Mouse (Mus musculus) embryonic fibroblast, embryonic 13.5 days (primary cell): Measurements from ENCODE around the gene B230104I21Rik. TPM values are rescaled to one million over a fixed set of nuclear protein-coding genes. Genes with fewer than 3 reads are reported as not detected.
A peak's percentile ranks its signal among the peaks of the same experiment; 100 is the strongest.

Experiments
- H3K27ac ChIP-seq: 2 replicates; pipeline ENCODE4 v1.5.1; 2012; ENCODE audit warnings: low read length, control low read depth, inconsistent platforms; ENCODE audit not compliant: insufficient read depth
- H3K4me1 ChIP-seq: 2 replicates; pipeline ENCODE4 v1.6.1; 2011; ENCODE audit warnings: low read length; ENCODE audit not compliant: control insufficient read depth, insufficient read depth
- H3K4me3 ChIP-seq: 2 replicates; pipeline ENCODE4 v1.5.1; 2011; ENCODE audit warnings: mild to moderate bottlenecking, control low read depth, low read length; ENCODE audit not compliant: insufficient read depth
- CTCF ChIP-seq: IDR thresholded peaks from 2 replicates; pipeline ENCODE4 v1.5.1; 2011; ENCODE audit warnings: mild to moderate bottlenecking, control low read depth, low read length, moderate library complexity, borderline replicate concordance; ENCODE audit not compliant: insufficient read depth
- POLR2A ChIP-seq: IDR thresholded peaks from 2 replicates; pipeline ENCODE4 v1.6.1; 2011; ENCODE audit warnings: low read depth, mild to moderate bottlenecking, control low read depth, low read length, moderate library complexity
- polyA plus RNA-seq: library from polyadenylated mRNA; stranded (reverse); fragments of >200 nt; gene quantifications from 2 replicates; pipeline ENCODE4 v1.2.4, GENCODE M21; 2011; ENCODE audit warnings: low read depth; ENCODE audit not compliant: missing spikeins, insufficient read length

B230104I21Rik gene
- polyA plus RNA-seq, 1 experiment = not detected

DNA sequence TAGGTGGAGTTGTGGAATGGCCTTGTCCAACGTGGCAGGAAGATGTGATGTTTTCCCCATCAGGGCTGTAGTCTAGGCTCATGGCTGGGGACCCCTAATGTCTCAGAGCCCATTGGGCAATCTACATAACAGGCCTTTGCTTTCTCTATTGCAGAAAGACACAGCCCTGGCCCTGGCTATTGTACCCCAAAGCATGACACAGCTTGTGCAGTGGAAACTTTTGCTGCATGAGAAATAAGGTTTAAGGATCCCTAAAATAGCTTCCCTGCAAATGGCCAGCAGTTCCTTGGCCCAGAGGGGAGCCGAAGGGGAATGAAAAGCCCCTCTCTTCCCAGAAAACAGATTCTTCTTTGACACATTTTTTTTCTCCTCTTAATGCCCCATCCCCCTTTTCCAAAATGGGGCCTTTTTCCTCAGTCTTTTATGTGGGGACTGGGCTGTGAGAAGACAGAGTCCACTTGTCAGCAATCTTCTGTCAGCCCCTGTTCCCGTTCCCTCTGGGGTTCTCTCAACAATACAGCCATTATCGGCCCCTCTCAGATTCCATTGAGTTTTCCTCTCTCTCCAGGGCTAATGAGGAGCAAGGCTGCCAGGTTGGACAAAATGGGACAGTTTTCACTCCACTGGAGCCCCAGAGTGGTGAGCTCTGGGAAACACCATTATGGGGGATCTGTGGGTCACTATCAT, 22.8 kb upstream of the B230104I21Rik start:
- no peak overlapping the region for H3K4me3 ChIP-seq
- no peaks in the 10 kb centered on the region for H3K4me1 ChIP-seq
- H3K27ac ChIP-seq = no peak overlapping the region
- TF ChIP-seq POLR2A (no peak), CTCF (no peak)

DNA sequence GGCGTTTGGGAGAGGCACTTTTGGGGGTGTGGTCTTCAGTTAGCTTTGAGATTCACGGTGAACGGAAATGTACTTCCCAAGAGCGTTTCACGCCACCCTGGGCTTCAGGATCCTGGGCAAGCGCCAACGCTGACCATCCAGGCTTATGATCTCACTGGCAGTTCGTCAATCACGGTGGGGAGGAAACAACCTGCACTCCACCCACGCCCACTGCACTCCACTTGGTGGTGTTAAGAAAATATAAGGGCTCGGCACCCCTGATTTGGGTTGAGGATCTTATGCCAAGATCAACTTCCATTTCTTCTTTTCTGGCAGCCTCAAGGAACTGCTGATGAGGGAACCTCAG, 22.3 kb upstream of the B230104I21Rik start:
- no peak for TF ChIP-seq POLR2A
- TF ChIP-seq CTCF = no peak
- H3K27ac ChIP-seq = no peak overlapping the region
- no peaks in the 10 kb centered on the region for H3K4me1 ChIP-seq
- no peak overlapping the region for H3K4me3 ChIP-seq

DNA sequence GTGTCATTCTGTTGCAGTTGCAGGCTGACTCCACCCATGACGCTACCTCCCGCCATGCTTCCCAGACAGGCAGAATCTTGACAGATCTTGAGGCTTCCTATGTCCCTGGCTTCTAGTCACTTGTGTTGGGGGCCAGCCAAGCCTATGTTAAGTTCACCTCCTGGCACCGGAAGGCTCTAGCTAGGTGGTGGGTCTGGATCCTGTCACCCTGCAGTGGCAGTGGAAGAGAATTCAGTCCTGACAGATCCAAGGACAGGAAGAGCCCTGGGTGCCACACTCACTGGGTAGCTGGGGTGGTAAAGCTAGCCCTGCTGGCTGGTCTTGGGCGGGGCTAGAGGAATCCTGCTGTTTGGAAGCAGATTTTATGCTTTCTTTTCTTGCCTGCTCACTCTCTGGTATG, 10.5 kb upstream of the B230104I21Rik start:
- TF ChIP-seq CTCF (no peak), POLR2A (no peak)
- no peak overlapping the region for H3K4me3 ChIP-seq
- no peak overlapping the region for H3K27ac ChIP-seq
- H3K4me1 ChIP-seq = no peaks in the 10 kb centered on the region

DNA sequence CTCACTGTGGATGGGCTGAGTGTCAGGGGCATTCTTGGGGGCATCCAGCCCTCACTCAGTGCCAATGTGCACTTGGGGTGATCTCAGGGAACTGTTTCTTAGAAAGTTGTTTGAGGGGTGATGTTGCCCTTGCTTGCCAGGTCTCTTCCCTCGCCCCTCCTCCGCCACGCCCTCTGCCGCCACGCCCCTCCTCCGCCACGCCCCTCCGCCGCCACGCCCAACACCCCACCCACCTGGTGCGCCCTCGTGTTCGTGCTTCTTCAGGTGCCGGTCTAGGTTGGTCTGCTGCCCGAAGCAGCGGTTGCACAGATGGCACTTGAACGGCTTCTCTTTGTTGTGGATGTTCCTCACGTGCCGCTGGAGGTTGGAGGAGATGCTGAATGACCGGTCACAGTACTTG, 7.5 kb upstream of the B230104I21Rik start:
- TF ChIP-seq POLR2A (no peak), CTCF (no peak)
- Histone ChIP-seq H3K27ac (no peak overlapping the region), H3K4me3 (no peak overlapping the region), H3K4me1 (no peaks in the 10 kb centered on the region)

DNA sequence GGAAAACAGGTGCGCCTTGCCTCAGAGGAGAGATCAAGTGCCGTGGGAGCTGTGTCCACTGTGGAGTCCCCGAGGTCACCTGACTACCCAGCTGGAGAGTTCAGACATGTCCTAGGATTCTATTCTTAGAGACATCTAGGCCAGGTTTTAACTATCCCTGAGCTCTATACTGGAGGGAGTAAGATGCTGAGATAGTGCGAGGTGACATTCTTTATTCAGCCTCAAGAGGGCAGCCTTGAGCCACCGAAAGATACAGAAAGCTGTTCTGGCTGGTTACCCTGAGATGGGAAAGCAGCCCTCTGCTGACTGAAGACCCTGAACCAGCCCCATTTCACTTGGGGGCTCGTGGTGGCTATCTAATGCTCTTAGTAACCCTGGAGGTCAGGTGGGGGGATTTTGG, 7.1 kb upstream of the B230104I21Rik start:
- Histone ChIP-seq H3K4me3 (no peak overlapping the region), H3K27ac (no peak overlapping the region), H3K4me1 (no peaks in the 10 kb centered on the region)
- TF ChIP-seq POLR2A (no peak), CTCF (peak; percentile 35; the same call in 1 of the 2 replicates)

DNA sequence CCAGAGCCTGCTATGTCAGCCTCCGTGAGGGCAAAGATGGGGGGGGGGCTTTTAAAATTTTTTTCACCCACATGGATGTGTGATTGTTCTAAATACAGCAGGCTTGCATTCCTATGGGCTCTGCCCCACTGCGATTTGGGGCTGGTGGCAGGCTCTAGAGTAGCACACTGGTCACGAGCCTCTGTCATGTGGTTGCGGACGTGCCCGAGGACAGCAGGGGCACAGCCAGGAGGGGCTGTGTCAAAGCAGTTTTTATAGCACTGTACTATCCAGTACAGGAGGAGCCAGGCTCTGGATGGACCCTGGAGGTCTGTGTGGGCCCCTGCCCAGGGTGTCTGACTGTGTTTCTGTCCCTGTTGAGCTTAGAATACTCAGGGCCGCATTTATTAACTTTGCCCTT, 5.9 kb upstream of the B230104I21Rik start:
- H3K4me3 ChIP-seq = no peak overlapping the region
- TF ChIP-seq POLR2A = no peak
- no peak for TF ChIP-seq CTCF
- H3K27ac ChIP-seq = no peak overlapping the region
- H3K4me1 ChIP-seq = no peaks in the 10 kb centered on the region

DNA sequence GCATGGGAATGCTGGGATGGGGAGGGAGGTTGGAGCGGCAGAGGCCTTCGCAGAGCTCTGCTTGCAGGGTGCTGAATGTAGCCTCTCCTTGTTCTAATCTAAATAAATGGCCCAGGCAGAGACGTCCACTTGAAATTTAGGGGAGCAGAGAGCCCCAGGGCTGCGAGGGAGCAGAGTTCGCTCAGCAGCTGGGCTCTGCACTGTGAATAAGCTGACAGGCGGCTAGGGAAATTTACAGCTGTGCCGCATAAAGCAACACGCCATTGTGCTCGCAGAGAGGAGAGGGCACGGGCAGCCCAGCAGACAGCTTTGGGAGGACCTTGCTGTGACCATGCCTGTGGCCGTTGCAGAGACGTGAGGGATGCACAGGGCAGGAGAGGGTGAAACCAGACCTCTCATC, 4.7 kb upstream of the B230104I21Rik start:
- H3K4me3 ChIP-seq = no peak overlapping the region
- TF ChIP-seq POLR2A (no peak), CTCF (no peak)
- no peaks in the 10 kb centered on the region for H3K4me1 ChIP-seq
- H3K27ac ChIP-seq = no peak overlapping the region

DNA sequence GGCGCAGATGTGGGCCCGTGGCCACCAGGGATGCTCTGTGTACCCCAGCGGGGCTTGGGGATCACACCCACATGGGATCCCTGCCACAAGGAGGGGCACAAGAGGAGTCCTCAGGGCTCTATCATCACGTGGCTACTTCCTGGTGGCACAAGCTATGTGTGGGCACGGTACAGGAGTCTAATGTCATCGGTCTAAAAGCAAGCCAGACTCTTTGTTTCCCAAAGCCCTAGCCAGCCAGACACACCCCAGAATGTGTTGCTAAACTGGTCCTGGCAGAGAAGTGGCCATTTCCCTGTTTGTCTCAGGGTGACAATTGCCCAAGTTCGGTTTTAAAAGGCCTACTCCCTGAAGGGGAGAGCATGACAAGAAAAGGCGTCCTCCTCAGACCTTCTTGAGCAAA, 2.6 kb upstream of the B230104I21Rik start:
- no peak for TF ChIP-seq POLR2A
- no peak for TF ChIP-seq CTCF
- no peaks in the 10 kb centered on the region for H3K4me1 ChIP-seq
- H3K4me3 ChIP-seq = no peak overlapping the region
- H3K27ac ChIP-seq = no peak overlapping the region

DNA sequence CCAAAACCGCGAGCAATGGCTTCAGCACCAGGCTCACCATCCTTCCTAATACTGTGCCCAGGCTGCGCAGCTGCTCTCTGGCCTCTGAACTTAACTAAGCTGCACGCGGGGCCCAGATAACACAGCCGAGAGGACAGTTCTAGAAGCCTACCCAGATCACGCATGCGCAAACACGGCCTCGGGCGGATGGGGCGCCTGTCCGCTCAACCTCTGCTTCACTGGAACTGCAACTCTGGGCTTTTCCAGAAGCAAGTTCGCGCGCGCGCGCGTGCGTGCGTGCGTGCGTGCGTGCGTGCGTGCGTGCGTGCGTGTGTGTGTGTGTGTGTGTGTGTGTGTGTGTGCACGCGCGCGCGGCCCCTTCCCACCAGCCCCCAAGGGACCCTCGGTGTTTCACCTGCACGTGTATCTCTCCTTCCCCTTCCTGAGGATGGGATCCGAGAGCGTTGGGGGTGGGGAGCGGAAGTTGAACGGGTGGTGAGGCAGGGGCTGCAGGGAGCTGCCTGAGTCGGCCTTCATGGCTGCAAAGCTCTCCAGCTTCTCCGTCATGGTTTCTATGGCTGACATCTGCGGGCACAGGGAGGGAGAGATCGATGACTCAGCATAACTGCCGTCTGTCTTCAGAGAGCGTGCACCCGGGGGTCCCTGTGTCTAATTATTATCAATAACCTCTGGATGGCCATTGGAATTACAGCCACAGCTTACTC, 1.1 kb upstream of the B230104I21Rik start:
- H3K4me1 ChIP-seq = no peaks in the 10 kb centered on the region
- H3K4me3 ChIP-seq = no peak overlapping the region; the same call in 1 of the 2 replicates

DNA sequence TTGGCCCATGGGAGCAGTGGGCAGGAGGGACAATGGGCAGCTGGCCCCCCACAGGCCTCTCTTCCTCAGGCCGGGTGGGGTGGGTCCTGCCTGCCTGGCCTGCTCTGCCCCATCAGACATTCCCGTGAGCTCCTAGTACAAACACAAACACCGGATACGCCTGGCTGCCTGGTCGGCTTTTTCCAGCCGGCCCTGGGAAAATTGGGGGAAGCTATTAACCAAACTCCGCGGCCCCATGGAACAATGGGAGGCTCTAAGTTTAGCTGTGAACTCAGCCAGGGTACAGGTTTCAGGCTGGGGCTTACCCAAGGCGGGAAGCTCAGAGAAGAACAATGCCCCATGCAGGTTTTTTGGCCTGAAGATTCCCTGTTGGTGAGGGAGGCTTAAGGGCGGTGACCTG, 723 bp downstream of the B230104I21Rik start:
- Histone ChIP-seq H3K4me3 (no peak overlapping the region), H3K27ac (no peak overlapping the region), H3K4me1 (no peaks in the 10 kb centered on the region)
- TF ChIP-seq CTCF (no peak), POLR2A (no peak)

More for the DNA sequence above, 1.1 kb upstream of the B230104I21Rik start:
- TF ChIP-seq CTCF (no peak), POLR2A (0 out of 2 replicates have a peak, but pooled peaks have one; percentile 28)
- H3K27ac ChIP-seq = no peak overlapping the region
